Mouse (Mus musculus): ENCODE data around the gene Apol7e. TPM values are rescaled to one million over a fixed set of nuclear protein-coding genes. Genes with fewer than 3 reads are reported as not detected.
"Not testable (repeated sequence)": the region's sequence is repeated elsewhere in the genome, so short reads cannot be mapped to it uniquely, and the experiment has no call there.

Apol7e gene
- polyA plus RNA-seq, 1 experiment from 2014 or later, result not detected

GRCm38 (mm10) chr15:77732851-77733250 lies 34.2 kb downstream of the Apol7e start:
- H3K4me3 ChIP-seq (ENCODE audit: low read depth, low read length); H3K4me1 ChIP-seq (ENCODE audit: control insufficient read depth, insufficient read depth, low read length); H3K27me3 ChIP-seq (replicated peaks; ENCODE audit: control insufficient read depth, insufficient read depth, low read length); DNase-seq (ENCODE audit: low spot score); H3K9ac ChIP-seq (ENCODE audit: low read depth, low read length); H3K4me2 ChIP-seq (ENCODE audit: low read depth, low read length); H3K36me3 ChIP-seq (ENCODE audit: control insufficient read depth, insufficient read depth, low read length); H3K27ac ChIP-seq (replicated peaks; ENCODE audit: low read depth, low read length); H3K9me3 ChIP-seq (ENCODE audit: control insufficient read depth, low read length); ATAC-seq (ENCODE audit: low read depth): not testable (repeated sequence)
- WGBS, result 77% methylated on average over 10 of the region's 10 CpGs

GRCm38 (mm10) chr15:77733380-77733779 lies 34.7 kb downstream of the Apol7e start:
- not testable (repeated sequence) for H3K36me3 ChIP-seq (ENCODE audit: control insufficient read depth, insufficient read depth, low read length); H3K4me2 ChIP-seq (ENCODE audit: low read depth, low read length); H3K27ac ChIP-seq (replicated peaks; ENCODE audit: low read depth, low read length); H3K4me3 ChIP-seq (ENCODE audit: low read depth, low read length); H3K4me1 ChIP-seq (ENCODE audit: control insufficient read depth, insufficient read depth, low read length); DNase-seq (ENCODE audit: low spot score); ATAC-seq (ENCODE audit: low read depth); H3K27me3 ChIP-seq (replicated peaks; ENCODE audit: control insufficient read depth, insufficient read depth, low read length); H3K9ac ChIP-seq (ENCODE audit: low read depth, low read length); H3K9me3 ChIP-seq (ENCODE audit: control insufficient read depth, low read length)
- 67% methylated on average over 8 of the region's 8 CpGs for WGBS

- not testable (repeated sequence) for DNase-seq (ENCODE audit: low spot score); H3K4me2 ChIP-seq (ENCODE audit: low read depth, low read length); H3K27ac ChIP-seq (replicated peaks; ENCODE audit: low read depth, low read length); H3K9me3 ChIP-seq (ENCODE audit: control insufficient read depth, low read length); ATAC-seq (ENCODE audit: low read depth); H3K27me3 ChIP-seq (replicated peaks; ENCODE audit: control insufficient read depth, insufficient read depth, low read length); H3K4me1 ChIP-seq (ENCODE audit: control insufficient read depth, insufficient read depth, low read length); H3K36me3 ChIP-seq (ENCODE audit: control insufficient read depth, insufficient read depth, low read length); H3K4me3 ChIP-seq (ENCODE audit: low read depth, low read length); H3K9ac ChIP-seq (ENCODE audit: low read depth, low read length)
- 69% methylated on average over 4 of the region's 4 CpGs for WGBS
Measured at GRCm38 (mm10) chr15:77733903-77734302, 35.2 kb downstream of the Apol7e start.

GRCm38 (mm10) chr15:77740511-77741297 lies 42.0 kb downstream of the Apol7e start:
- no peak overlapping the region for H3K9ac ChIP-seq (ENCODE audit: low read depth, low read length)
- H3K4me2 ChIP-seq (ENCODE audit: low read depth, low read length), result no peak overlapping the region
- no peaks in the 10 kb centered on the region for H3K27me3 ChIP-seq (replicated peaks; ENCODE audit: control insufficient read depth, insufficient read depth, low read length)
- no peaks in the 10 kb centered on the region for H3K9me3 ChIP-seq (ENCODE audit: control insufficient read depth, low read length)
- ATAC-seq (ENCODE audit: low read depth) (no peak), DNase-seq (ENCODE audit: low spot score) (no peak)
- H3K36me3 ChIP-seq (ENCODE audit: control insufficient read depth, insufficient read depth, low read length), result no peaks in the 10 kb centered on the region
- H3K4me3 ChIP-seq (ENCODE audit: low read depth, low read length), result no peak overlapping the region
- H3K4me1 ChIP-seq (ENCODE audit: control insufficient read depth, insufficient read depth, low read length), result no peaks in the 10 kb centered on the region
- H3K27ac ChIP-seq (replicated peaks; ENCODE audit: low read depth, low read length), result no peak overlapping the region
- 66% methylated on average over 9 of the region's 9 CpGs for WGBS

GRCm38 (mm10) chr15:77741556-77741955 lies 42.9 kb downstream of the Apol7e start:
- not testable (repeated sequence) for H3K36me3 ChIP-seq (ENCODE audit: control insufficient read depth, insufficient read depth, low read length); H3K4me2 ChIP-seq (ENCODE audit: low read depth, low read length); H3K9ac ChIP-seq (ENCODE audit: low read depth, low read length); ATAC-seq (ENCODE audit: low read depth); H3K4me1 ChIP-seq (ENCODE audit: control insufficient read depth, insufficient read depth, low read length); H3K9me3 ChIP-seq (ENCODE audit: control insufficient read depth, low read length); DNase-seq (ENCODE audit: low spot score); H3K27ac ChIP-seq (replicated peaks; ENCODE audit: low read depth, low read length); H3K4me3 ChIP-seq (ENCODE audit: low read depth, low read length); H3K27me3 ChIP-seq (replicated peaks; ENCODE audit: control insufficient read depth, insufficient read depth, low read length)
- WGBS, result 81% methylated on average over 6 of the region's 6 CpGs

- Histone ChIP-seq H3K27me3 (replicated peaks; ENCODE audit: control insufficient read depth, insufficient read depth, low read length) (no peaks in the 10 kb centered on the region), H3K4me1 (ENCODE audit: control insufficient read depth, insufficient read depth, low read length) (no peaks in the 10 kb centered on the region), H3K9ac (ENCODE audit: low read depth, low read length) (no peak overlapping the region), H3K4me3 (ENCODE audit: low read depth, low read length) (no peak overlapping the region), H3K9me3 (ENCODE audit: control insufficient read depth, low read length) (no peaks in the 10 kb centered on the region), H3K36me3 (ENCODE audit: control insufficient read depth, insufficient read depth, low read length) (no peaks in the 10 kb centered on the region), H3K4me2 (ENCODE audit: low read depth, low read length) (no peak overlapping the region), H3K27ac (replicated peaks; ENCODE audit: low read depth, low read length) (no peak overlapping the region)
- DNase-seq (ENCODE audit: low spot score), result no peak
- 41% methylated on average over 5 of the region's 5 CpGs for WGBS
- ATAC-seq (ENCODE audit: low read depth), result no peak
Measured at GRCm38 (mm10) chr15:77744632-77745031, 46.0 kb downstream of the Apol7e start.

- Histone ChIP-seq H3K9ac (ENCODE audit: low read depth, low read length) (no peak overlapping the region), H3K27ac (replicated peaks; ENCODE audit: low read depth, low read length) (no peak overlapping the region), H3K4me1 (ENCODE audit: control insufficient read depth, insufficient read depth, low read length) (no peaks in the 10 kb centered on the region), H3K4me2 (ENCODE audit: low read depth, low read length) (no peak overlapping the region), H3K9me3 (ENCODE audit: control insufficient read depth, low read length) (no peaks in the 10 kb centered on the region), H3K4me3 (ENCODE audit: low read depth, low read length) (no peak overlapping the region), H3K27me3 (replicated peaks; ENCODE audit: control insufficient read depth, insufficient read depth, low read length) (no peaks in the 10 kb centered on the region), H3K36me3 (ENCODE audit: control insufficient read depth, insufficient read depth, low read length) (no peaks in the 10 kb centered on the region)
- no peak for DNase-seq (ENCODE audit: low spot score)
- ATAC-seq (ENCODE audit: low read depth), result no peak
Measured at GRCm38 (mm10) chr15:77745081-77745480, 46.4 kb downstream of the Apol7e start.

GRCm38 (mm10) chr15:77746326-77746725 lies 47.7 kb downstream of the Apol7e start:
- no peak for DNase-seq (ENCODE audit: low spot score)
- Histone ChIP-seq H3K36me3 (ENCODE audit: control insufficient read depth, insufficient read depth, low read length) (no peaks in the 10 kb centered on the region), H3K4me3 (ENCODE audit: low read depth, low read length) (no peak overlapping the region), H3K4me1 (ENCODE audit: control insufficient read depth, insufficient read depth, low read length) (no peaks in the 10 kb centered on the region), H3K27me3 (replicated peaks; ENCODE audit: control insufficient read depth, insufficient read depth, low read length) (no peaks in the 10 kb centered on the region), H3K9me3 (ENCODE audit: control insufficient read depth, low read length) (no peaks in the 10 kb centered on the region), H3K4me2 (ENCODE audit: low read depth, low read length) (no peak overlapping the region), H3K9ac (ENCODE audit: low read depth, low read length) (no peak overlapping the region), H3K27ac (replicated peaks; ENCODE audit: low read depth, low read length) (no peak overlapping the region)
- no peak for ATAC-seq (ENCODE audit: low read depth)
- WGBS, result 83% methylated on average over 1 of the region's 1 CpGs

GRCm38 (mm10) chr15:77748414-77748813 lies 49.8 kb downstream of the Apol7e start:
- H3K4me3 ChIP-seq (ENCODE audit: low read depth, low read length), result no peak overlapping the region
- no peak overlapping the region for H3K4me2 ChIP-seq (ENCODE audit: low read depth, low read length)
- WGBS, result 89% methylated on average over 3 of the region's 3 CpGs
- no peak overlapping the region for H3K27ac ChIP-seq (replicated peaks; ENCODE audit: low read depth, low read length)
- no peaks in the 10 kb centered on the region for H3K9me3 ChIP-seq (ENCODE audit: control insufficient read depth, low read length)
- no peaks in the 10 kb centered on the region for H3K36me3 ChIP-seq (ENCODE audit: control insufficient read depth, insufficient read depth, low read length)
- no peaks in the 10 kb centered on the region for H3K27me3 ChIP-seq (replicated peaks; ENCODE audit: control insufficient read depth, insufficient read depth, low read length)
- H3K9ac ChIP-seq (ENCODE audit: low read depth, low read length), result no peak overlapping the region
- ATAC-seq (ENCODE audit: low read depth) (no peak), DNase-seq (ENCODE audit: low spot score) (no peak)
- H3K4me1 ChIP-seq (ENCODE audit: control insufficient read depth, insufficient read depth, low read length), result no peaks in the 10 kb centered on the region

Measured in embryonic facial prominence, embryonic 14.5 days (tissue).